Mouse (Mus musculus) cerebellum, postnatal 10 days (tissue): ENCODE measurements around the gene Ehd1.
A peak's percentile ranks its signal among the peaks of the same experiment; 100 is the strongest.

Experiments
- DNase-seq, 2 experiments: peaks; one replicate each; pipeline ENCODE4 v3.0.0; 2021; ENCODE audit warnings: mixed read lengths in 2 of 2

The Ehd1 gene

GRCm38 (mm10) chr19:6336920-6337319, 60.4 kb downstream of the Ehd1 start:
- no peak for DNase-seq

GRCm38 (mm10) chr19:6338171-6338570, 61.6 kb downstream of the Ehd1 start:
- no peak for DNase-seq

- DNase-seq = no peak
These were observed 62.2 kb downstream of the Ehd1 start for GRCm38 (mm10) chr19:6338716-6339115.

GRCm38 (mm10) chr19:6339191-6339590, 62.7 kb downstream of the Ehd1 start:
- no peak for DNase-seq

- no peak for DNase-seq
These were observed 63.5 kb downstream of the Ehd1 start for GRCm38 (mm10) chr19:6339890-6340504.

GRCm38 (mm10) chr19:6340524-6341452, 64.3 kb downstream of the Ehd1 start, which contains the start of gene Map4k2:
Map4k2 (plus strand) TSS chr19:6341135.
- peak; percentile 85 to 91 for DNase-seq

GRCm38 (mm10) chr19:6341453-6342077, 65.0 kb downstream of the Ehd1 start:
- no peak for DNase-seq

- no peak for DNase-seq
These were observed 65.9 kb downstream of the Ehd1 start for GRCm38 (mm10) chr19:6342276-6342933.

- no peak for DNase-seq
These were observed 66.8 kb downstream of the Ehd1 start for GRCm38 (mm10) chr19:6343066-6343925.

- DNase-seq = peak; percentile 61 to 70
These were observed 67.5 kb downstream of the Ehd1 start for GRCm38 (mm10) chr19:6343996-6344395.

GRCm38 (mm10) chr19:6346023-6346422, 69.5 kb downstream of the Ehd1 start:
- DNase-seq = no peak

GRCm38 (mm10) chr19:6346661-6347060, 70.1 kb downstream of the Ehd1 start:
- no peak for DNase-seq

- no peak for DNase-seq
These were observed 71.1 kb downstream of the Ehd1 start for GRCm38 (mm10) chr19:6347615-6348014.

- DNase-seq = no peak
These were observed 72.2 kb downstream of the Ehd1 start for GRCm38 (mm10) chr19:6348717-6349116.

GRCm38 (mm10) chr19:6349215-6349983, 72.9 kb downstream of the Ehd1 start:
- no peak for DNase-seq
